25 mouse cellular contexts compared by ENCODE assay signal in the genomic region with DNA sequence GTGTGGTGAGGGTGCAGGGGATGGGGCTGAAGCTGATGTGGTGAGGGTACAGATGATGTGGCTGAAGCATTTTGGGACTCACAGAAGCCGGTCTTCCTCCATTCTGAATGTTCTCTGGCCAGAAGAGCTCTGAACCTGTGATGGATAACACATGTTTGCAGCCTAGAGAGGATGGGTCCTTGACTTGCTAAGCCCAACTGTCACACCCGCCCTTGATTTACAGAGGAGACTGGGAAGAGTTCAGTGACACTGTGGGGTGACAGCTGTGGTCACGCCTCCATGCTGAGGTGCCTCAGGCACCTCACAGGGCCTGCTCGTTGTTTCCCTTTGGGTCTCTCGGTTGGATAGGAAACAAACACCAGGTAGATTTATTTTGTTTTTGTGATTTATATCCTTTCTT.
"Had no signal": no experiment of that assay in that cellular context is flagged by ENCODE, and none has a peak within 500 bp of the region (broad histone marks: within the 10 kb centered on the region; RNA-seq: fewer than 3 reads in every experiment).

No protein-coding gene starts in this region.

- H3K9me3 ChIP-seq: heart, embryonic 10.5 days; heart, embryonic 12.5 days; hindbrain, embryonic 10.5 days; hindbrain, embryonic 12.5 days; intestine, embryonic 15.5 days; limb, embryonic 13.5 days; limb, embryonic 15.5 days; liver, embryonic 12.5 days had no signal

- H3K36me3 ChIP-seq: hindbrain, embryonic 12.5 days; intestine, embryonic 15.5 days; liver, embryonic 12.5 days had no signal

- H3K27ac ChIP-seq: gastrocnemius, adult 2 months; heart, embryonic 10.5 days; hindbrain, embryonic 10.5 days; hindbrain, embryonic 12.5 days; hindbrain, embryonic 14.5 days; intestine, embryonic 15.5 days; limb, embryonic 13.5 days; limb, embryonic 15.5 days; liver, embryonic 12.5 days; liver, embryonic 14.5 days had no signal

- H3K27me3 ChIP-seq: hindbrain, embryonic 12.5 days; intestine, embryonic 15.5 days; limb, embryonic 13.5 days; limb, embryonic 15.5 days; liver, embryonic 12.5 days had no signal

- H3K9ac ChIP-seq: heart, embryonic 12.5 days; hindbrain, embryonic 12.5 days; hindbrain, embryonic 14.5 days; intestine, embryonic 15.5 days; limb, embryonic 13.5 days; limb, embryonic 15.5 days; liver, embryonic 12.5 days; liver, embryonic 14.5 days had no signal

- H3K4me1 ChIP-seq: hindbrain, embryonic 12.5 days; limb, embryonic 15.5 days; liver, embryonic 12.5 days had no signal

- ATAC-seq: hindbrain, embryonic 16.5 days; inflammation-experienced regulatory T-cells, adult 6 months; intestine, embryonic 15.5 days; intestine, postnatal 0 days; liver, embryonic 12.5 days had no signal

- DNase-seq: gastrocnemius, adult 2 months; gastrocnemius, postnatal 10 days; gastrocnemius, postnatal 25 days; heart, adult 18-20 months; heart, postnatal 10 days; heart, postnatal 4 days; kidney, adult 2 months; kidney, postnatal 10 days; kidney, postnatal 4 days; layer of hippocampus, adult 9-11 months; layer of hippocampus, postnatal 36 days; left cerebral cortex, postnatal 4 days had no signal

- H3K4me2 ChIP-seq: heart, embryonic 12.5 days; hindbrain, embryonic 12.5 days; hindbrain, embryonic 14.5 days; intestine, embryonic 15.5 days; limb, embryonic 13.5 days; limb, embryonic 15.5 days; liver, embryonic 12.5 days had no signal

- H3K4me3 ChIP-seq: gastrocnemius, adult 2 months; heart, embryonic 10.5 days; heart, embryonic 12.5 days; hindbrain, embryonic 10.5 days; hindbrain, embryonic 12.5 days; intestine, embryonic 15.5 days; limb, embryonic 13.5 days; limb, embryonic 15.5 days; liver, embryonic 12.5 days had no signal
